Mouse (Mus musculus) bone marrow, adult 2 months (tissue): ENCODE measurements around the gene Aco1.

Experiments
- CTCF ChIP-seq: fragments of 200-500 bp; IDR thresholded peaks from 2 replicates; pipeline ENCODE4 v1.5.1; 2011; ENCODE audit warnings: low read length, control low read depth; ENCODE audit not compliant: control insufficient read depth, insufficient read depth
- POLR2A ChIP-seq: fragments of 200-500 bp; IDR thresholded peaks from 2 replicates; pipeline ENCODE4 v1.6.1; 2011; ENCODE audit warnings: low read depth, mild to moderate bottlenecking, control low read depth, low read length, borderline replicate concordance; ENCODE audit not compliant: control insufficient read depth

DNA sequence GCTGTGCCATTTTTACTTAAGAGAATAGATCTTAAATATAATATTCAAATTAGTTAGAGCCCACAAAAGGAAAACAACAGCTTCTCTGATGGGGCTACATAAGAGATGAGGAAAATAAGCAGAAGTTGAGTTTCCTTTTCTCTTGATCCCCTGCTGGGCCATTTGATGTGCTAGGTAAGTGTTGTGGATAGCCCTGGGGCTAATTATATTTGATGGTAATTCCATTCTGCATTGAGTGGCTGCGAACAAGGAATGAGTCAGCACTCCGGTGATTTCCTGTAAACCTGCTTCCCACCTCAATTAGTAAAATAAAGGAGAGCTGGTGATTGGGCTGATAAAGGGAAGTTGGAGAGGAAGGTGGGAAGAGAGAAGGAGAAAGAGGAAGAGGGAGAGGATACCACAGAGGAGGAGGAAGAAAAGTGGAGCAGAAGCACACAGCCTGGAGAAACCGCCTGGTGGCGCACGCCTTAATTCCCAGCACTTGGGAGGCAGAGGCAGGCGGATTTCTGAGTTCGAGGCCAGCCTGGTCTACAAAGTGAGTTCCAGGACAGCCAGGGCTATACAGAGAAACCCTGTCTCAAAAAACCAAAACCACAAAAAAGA is 90.3 kb downstream of the Aco1 start:
- no peak for TF ChIP-seq CTCF
- TF ChIP-seq POLR2A, result no peak
